Mouse (Mus musculus) gastrocnemius, adult 2 months (tissue): ENCODE measurements around the gene Mpdu1. TPM values are rescaled to one million over a fixed set of nuclear protein-coding genes. Genes with fewer than 3 reads are reported as not detected.
"Not testable (repeated sequence)": the region's sequence is repeated elsewhere in the genome, so short reads cannot be mapped to it uniquely, and the experiment has no call there.

Source experiments
- DNase-seq: peaks from one replicate; pipeline ENCODE4 v3.0.0; 2022
- H3K27ac ChIP-seq: fragments of 200-600 bp; 2 replicates; pipeline ENCODE4 v1.8.1; 2022; ENCODE audit warnings: mild to moderate bottlenecking
- H3K4me3 ChIP-seq: fragments of 200-600 bp; 2 replicates; pipeline ENCODE4 v1.8.1; 2022; ENCODE audit warnings: mild to moderate bottlenecking, moderate library complexity
- CTCF ChIP-seq: fragments of 200-600 bp; IDR thresholded peaks from 2 replicates; pipeline ENCODE4 v1.8.1; 2022; ENCODE audit warnings: antibody characterized with exemption, mild to moderate bottlenecking, moderate library complexity
- intact Hi-C: fragments of 180-260 bp; cut with DNase I; formaldehyde crosslinking; loops from one replicate; pipeline ENCODE4 v1.15.1; 2025
- microRNA-seq: library from miRNA; unstranded; fragments of <30 nt; microRNA quantifications from one replicate; pipeline ENCODE4 v1.2.0, GENCODE M21; 2021
- total RNA-seq, 2 experiments: library from RNA; stranded (reverse); gene quantifications; 2 replicates each; pipeline ENCODE4 v1.2.3; 2021

Gene Mpdu1
- total RNA-seq, 2 experiments from 2014 or later, result 8.6 to 9.7 TPM

DNA sequence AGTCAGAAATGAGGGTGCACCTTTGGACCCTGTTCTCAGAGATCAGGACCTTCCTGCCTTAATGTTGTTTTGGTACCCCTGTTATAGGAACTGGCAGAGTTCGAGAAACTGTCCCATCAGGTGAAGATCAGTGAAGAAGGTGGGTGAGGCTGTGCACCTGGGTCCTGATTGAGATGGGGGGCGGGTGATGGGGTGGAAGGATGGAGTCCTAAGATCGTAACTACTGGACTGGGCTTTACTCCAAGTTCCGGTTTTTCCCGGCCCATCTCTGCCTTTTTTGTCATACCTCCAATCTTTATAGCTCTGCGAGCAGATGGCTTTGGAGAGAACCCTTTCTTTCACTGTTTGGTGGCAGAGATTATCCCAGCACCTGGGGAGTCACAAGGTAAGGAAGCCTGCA lies 40.0 kb downstream of the Mpdu1 start:
- no peak for TF ChIP-seq CTCF
- Histone ChIP-seq H3K4me3 (peak overlapping the region; percentile 87), H3K27ac (peak overlapping the region; percentile 91)
- intact Hi-C loops, result no loop called here
- no peak for DNase-seq

- DNase-seq, result peak; percentile 74
- intact Hi-C loops, result no loop called here
- Histone ChIP-seq H3K27ac (peak within 1 kb of the TSS; percentile 91), H3K4me3 (peak within 1 kb of the TSS; percentile 87)
- TF ChIP-seq CTCF, result no peak
Observed at GRCm38 (mm10) chr11:69621571-69622268, 40.7 kb downstream of the Mpdu1 start, which contains the start of gene Sat2. Gene Sat2 (plus strand): TSS chr11:69622024.

GRCm38 (mm10) chr11:69620394-69621081 lies 41.9 kb downstream of the Mpdu1 start:
- intact Hi-C loops, result no loop called here

GRCm38 (mm10) chr11:69617805-69618204 lies 44.6 kb downstream of the Mpdu1 start, which contains the start of gene Shbg:
Gene Shbg (minus strand): TSS chr11:69617905.
- TF ChIP-seq CTCF, result no peak
- peak within 1 kb of the TSS; percentile 65 for H3K27ac ChIP-seq
- H3K4me3 ChIP-seq, result no peak within 1 kb of the TSS
- intact Hi-C loops, result no loop called here
- DNase-seq, result no peak

More at GRCm38 (mm10) chr11:69620394-69621081, 41.9 kb downstream of the Mpdu1 start:
- H3K27ac ChIP-seq, result no peak overlapping the region
- no peak for TF ChIP-seq CTCF
- DNase-seq, result no peak
- no peak overlapping the region for H3K4me3 ChIP-seq

GRCm38 (mm10) chr11:69616781-69617180 lies 45.7 kb downstream of the Mpdu1 start:
- TF ChIP-seq CTCF, result peak; percentile 26; the same call in 1 of the 2 replicates
- Histone ChIP-seq H3K4me3 (no peak overlapping the region), H3K27ac (peak overlapping the region; percentile 65)
- intact Hi-C loops, result no loop called here
- DNase-seq, result peak; percentile 52

DNA sequence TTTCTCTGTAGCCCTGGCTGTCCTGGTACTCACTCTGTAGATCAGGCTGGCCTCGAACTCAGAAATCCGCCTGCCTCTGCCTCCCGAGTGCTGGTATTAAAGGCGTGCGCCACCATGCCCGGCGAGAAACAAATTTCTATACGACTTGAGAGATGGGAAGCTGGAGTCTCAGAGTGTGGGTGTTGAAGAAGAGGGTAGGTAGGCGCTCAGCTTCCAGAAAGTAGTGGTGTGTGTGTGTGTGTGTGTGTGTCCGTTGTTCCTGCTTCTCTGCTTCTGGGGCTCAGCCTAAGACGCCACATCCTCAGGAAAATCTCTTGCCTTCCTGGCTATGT lies 48.2 kb downstream of the Mpdu1 start:
- H3K27ac ChIP-seq, DNase-seq: not testable (repeated sequence)
- intact Hi-C loops, result loop anchor here (1.0 kb wide), 1 partner anchor 68 kb away; no protein-coding TSS in a partner anchor
- peak overlapping the region; percentile 63 for H3K4me3 ChIP-seq

GRCm38 (mm10) chr11:69613553-69614256 lies 48.7 kb downstream of the Mpdu1 start:
- DNase-seq, result peak; percentile 90
- peak; percentile 86 for TF ChIP-seq CTCF
- Histone ChIP-seq H3K4me3 (peak overlapping the region; percentile 63), H3K27ac (peak overlapping the region; percentile 80)
- intact Hi-C loops, result loop anchor here (1.0 kb wide), 2 partner anchors 34 to 67 kb away; no protein-coding TSS in a partner anchor

- TF ChIP-seq CTCF, result no peak
- Histone ChIP-seq H3K4me3 (no peak overlapping the region), H3K27ac (no peak overlapping the region)
- DNase-seq, result no peak
- intact Hi-C loops, result no loop called here
Observed at GRCm38 (mm10) chr11:69610899-69611298, 51.5 kb downstream of the Mpdu1 start.

DNA sequence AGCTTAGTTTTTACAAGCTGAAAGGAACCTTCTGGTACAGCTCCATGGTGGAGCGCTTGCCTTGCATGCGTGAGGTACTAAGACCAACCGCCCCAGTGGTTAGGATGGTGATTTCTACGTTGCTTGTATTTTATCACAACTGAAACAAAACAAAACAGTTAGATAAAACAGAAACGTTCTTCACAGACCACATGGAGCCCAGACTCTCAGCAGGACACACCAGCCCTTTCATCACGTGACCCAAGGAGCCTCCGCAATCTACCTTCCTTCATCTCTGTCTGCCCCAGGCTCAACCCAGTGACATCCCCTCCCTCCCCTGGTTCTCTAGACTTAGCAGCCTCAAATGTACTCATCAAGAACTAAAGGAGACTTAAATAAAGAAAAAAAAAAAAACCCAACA lies 53.0 kb downstream of the Mpdu1 start:
- H3K27ac ChIP-seq, result no peak overlapping the region
- intact Hi-C loops, result no loop called here
- TF ChIP-seq CTCF, result no peak
- no peak overlapping the region for H3K4me3 ChIP-seq
- no peak for DNase-seq

DNA sequence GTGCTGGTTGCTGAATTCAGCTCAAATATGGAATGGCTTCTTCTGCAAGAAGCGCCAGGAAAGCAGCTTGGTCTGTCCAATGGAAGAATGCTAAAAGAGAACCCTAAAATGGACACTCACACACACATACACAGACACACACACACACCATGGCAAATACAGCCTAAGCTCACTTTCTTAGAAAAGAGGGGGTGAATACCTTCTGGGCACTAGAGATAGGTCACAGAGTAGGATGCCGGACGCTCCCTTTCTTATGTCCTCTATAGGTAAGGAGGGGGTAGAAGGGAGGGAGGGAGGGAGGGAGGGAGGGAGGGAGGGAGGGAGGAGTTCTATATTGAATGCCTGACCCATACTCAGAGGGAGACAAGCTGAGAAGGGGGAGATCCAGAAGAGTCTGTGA lies 53.9 kb downstream of the Mpdu1 start:
- Histone ChIP-seq H3K4me3 (no peak overlapping the region), H3K27ac (no peak overlapping the region)
- DNase-seq, result no peak
- TF ChIP-seq CTCF, result no peak
- intact Hi-C loops, result no loop called here

DNA sequence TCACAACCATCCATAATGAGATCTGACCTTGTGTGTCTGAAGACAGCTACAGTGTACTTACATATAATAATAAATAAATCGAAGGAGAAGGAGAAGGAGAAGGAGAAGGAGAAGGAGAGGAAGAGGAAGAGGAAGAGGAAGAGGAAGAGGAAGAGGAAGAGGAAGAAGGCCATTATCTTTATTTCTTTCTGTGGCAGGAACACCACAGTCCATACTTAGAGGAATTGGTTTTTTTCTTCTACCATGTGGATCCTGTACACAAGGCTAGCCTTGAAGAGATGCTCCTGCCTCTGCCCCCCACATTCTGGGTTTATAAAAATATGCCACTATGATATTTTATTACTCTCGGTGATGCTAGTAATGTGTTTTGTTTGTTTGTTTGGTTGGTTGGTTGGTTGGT lies 55.6 kb downstream of the Mpdu1 start:
- intact Hi-C loops, result no loop called here
- Histone ChIP-seq H3K27ac (no peak overlapping the region), H3K4me3 (no peak overlapping the region)
- no peak for DNase-seq
- TF ChIP-seq CTCF, result no peak

Small RNA genes within 50 kb of the gene (microRNA-seq; reads per million reads assigned to microRNA genes)
- gene Mir1934 (not detected), gene Mir467f (not detected)

Other genes with a start within 250 kb of the Mpdu1 start
- 10 to 100 TPM; 23.9 to 24.5 TPM for gene Kdm6b, start 249.0 kb downstream of the Mpdu1 start, total RNA-seq
- gene Dnah2, start 113.5 kb downstream of the Mpdu1 start, total RNA-seq, result under 1 TPM; 0.05 to 0.25 TPM
- under 1 TPM; 0.47 to 0.48 TPM for gene Efnb3, start 102.4 kb downstream of the Mpdu1 start, total RNA-seq
- 1 to 10 TPM; 3.2 to 3.4 TPM for gene Wrap53, start 82.4 kb downstream of the Mpdu1 start, total RNA-seq
- gene Trp53, start 82.3 kb downstream of the Mpdu1 start, total RNA-seq, result 10 to 100 TPM; 12.9 to 16.5 TPM
- 100 to 1,000 TPM; 271 to 389 TPM for gene Atp1b2, start 56.7 kb downstream of the Mpdu1 start, total RNA-seq
- gene Shbg, start 44.7 kb downstream of the Mpdu1 start, total RNA-seq, result not detected
- gene Sat2, start 40.6 kb downstream of the Mpdu1 start, total RNA-seq, result 1 to 10 TPM; 2.6 to 3.2 TPM
- gene Fxr2, start 29.7 kb downstream of the Mpdu1 start, total RNA-seq, result 100 to 1,000 TPM in 1 of 2 experiments, 10 to 100 TPM in 1; 90.6 to 104 TPM
- not detected for gene Sox15, start 7.3 kb downstream of the Mpdu1 start, total RNA-seq
- gene Cd68, start 3.5 kb upstream of the Mpdu1 start, total RNA-seq, result 1 to 10 TPM; 1.7 to 3.2 TPM
- gene Eif4a1, start 9.8 kb upstream of the Mpdu1 start, total RNA-seq, result 10 to 100 TPM; 98.0 to 98.5 TPM
- gene Senp3, start 19.4 kb upstream of the Mpdu1 start, total RNA-seq, result 10 to 100 TPM; 25.4 to 28.1 TPM
- 1 to 10 TPM in 1 of 2 experiments, under 1 TPM in 1; 0.64 to 1.1 TPM for gene Tnfsf13, start 23.1 kb upstream of the Mpdu1 start, total RNA-seq
- gene Tnfsf12, start 33.2 kb upstream of the Mpdu1 start, total RNA-seq, result 10 to 100 TPM in 1 of 2 experiments, 1 to 10 TPM in 1; 6.5 to 10.6 TPM
- gene Tnfsfm13, start 33.5 kb upstream of the Mpdu1 start, total RNA-seq, result 1 to 10 TPM; 1.2 to 1.9 TPM
- gene Polr2a, start 96.0 kb upstream of the Mpdu1 start, total RNA-seq, result 10 to 100 TPM; 26.9 to 35.4 TPM
- gene Slc35g3, start 99.3 kb upstream of the Mpdu1 start, total RNA-seq, result not detected
- gene Zbtb4, start 103.3 kb upstream of the Mpdu1 start, total RNA-seq, result 10 to 100 TPM; 29.3 to 35.9 TPM
- gene Chrnb1, start 133.3 kb upstream of the Mpdu1 start, total RNA-seq, result 10 to 100 TPM; 23.2 to 26.3 TPM
- gene Fgf11, start 139.2 kb upstream of the Mpdu1 start, total RNA-seq, result 1 to 10 TPM; 3.9 to 4.7 TPM
- gene Tmem102, start 143.0 kb upstream of the Mpdu1 start, total RNA-seq, result under 1 TPM; 0.20 to 0.41 TPM
- not detected for gene Gm39566, start 152.7 kb upstream of the Mpdu1 start, total RNA-seq
- gene Spem2, start 155.8 kb upstream of the Mpdu1 start, total RNA-seq, result not detected
- gene Spem1, start 159.5 kb upstream of the Mpdu1 start, total RNA-seq, result not detected
- gene Nlgn2, start 175.1 kb upstream of the Mpdu1 start, total RNA-seq, result 1 to 10 TPM; 2.3 to 2.7 TPM
- gene Tmem256, start 175.9 kb upstream of the Mpdu1 start, total RNA-seq, result 100 to 1,000 TPM; 144 to 165 TPM
- gene Plscr3, start 183.7 kb upstream of the Mpdu1 start, total RNA-seq, result 10 to 100 TPM in 1 of 2 experiments, 1 to 10 TPM in 1; 9.6 to 13.0 TPM
- under 1 TPM in 1 of 2 experiments, not detected in 1; 0.11 TPM for gene Tnk1, start 196.1 kb upstream of the Mpdu1 start, total RNA-seq
- gene Tmem95, start 215.4 kb upstream of the Mpdu1 start, total RNA-seq, result not detected
- gene Kctd11, start 218.8 kb upstream of the Mpdu1 start, total RNA-seq, result 1 to 10 TPM; 1.3 to 1.7 TPM
- gene Acap1, start 232.9 kb upstream of the Mpdu1 start, total RNA-seq, result under 1 TPM in 1 of 2 experiments, not detected in 1; 0.08 TPM
- under 1 TPM in 1 of 2 experiments, not detected in 1; 0.33 TPM for gene 2810408A11Rik, start 238.3 kb upstream of the Mpdu1 start, total RNA-seq
- 10 to 100 TPM; 25.2 to 33.5 TPM for gene Neurl4, start 238.4 kb upstream of the Mpdu1 start, total RNA-seq